Mouse (Mus musculus) lung, adult 2 months (tissue): Measurements from ENCODE around the gene Elmo1.

ENCODE experiments used
- CTCF ChIP-seq: fragments of 200-500 bp; IDR thresholded peaks from 2 replicates; pipeline ENCODE4 v1.5.1; 2011; ENCODE audit warnings: mild to moderate bottlenecking, low read length, control low read depth; ENCODE audit not compliant: insufficient read depth
- POLR2A ChIP-seq: fragments of 200-500 bp; IDR thresholded peaks from 2 replicates; pipeline ENCODE4 v1.6.1; 2011; ENCODE audit warnings: low read depth, mild to moderate bottlenecking, control low read depth, low read length, borderline replicate concordance; ENCODE audit errors: extremely low read depth

GRCm38 (mm10) chr13:20507381-20508129 lies 417.2 kb downstream of the Elmo1 start:
- TF ChIP-seq CTCF = no peak
- no peak for TF ChIP-seq POLR2A
